Mouse (Mus musculus) forebrain, embryonic 13.5 days (tissue): Measurements from ENCODE around the gene Scaf1. TPM values are rescaled to one million over a fixed set of nuclear protein-coding genes. Genes with fewer than 3 reads are reported as not detected.

Experiments used
- ATAC-seq: fragments of 200-750 bp; cut with Nextera tagmentation; 2 replicates; pipeline ENCODE4 v1.8.0; 2017
- H3K27ac ChIP-seq: fragments of 300-500 bp; sonication (generic); 2 replicates; pipeline ENCODE4 v1.5.1; 2015; ENCODE audit warnings: inconsistent platforms, mild to moderate bottlenecking, moderate library complexity
- H3K27me3 ChIP-seq: fragments of 300-500 bp; sonication (generic); 2 replicates; pipeline ENCODE4 v1.6.1; 2015; ENCODE audit warnings: mild to moderate bottlenecking, inconsistent platforms
- H3K36me3 ChIP-seq: fragments of 300-500 bp; sonication (generic); 2 replicates; pipeline ENCODE4 v1.6.1; 2015; ENCODE audit warnings: mild to moderate bottlenecking, inconsistent platforms; ENCODE audit not compliant: poor library complexity, severe bottlenecking
- H3K4me1 ChIP-seq: fragments of 300-500 bp; sonication (generic); 2 replicates; pipeline ENCODE4 v1.6.1; 2015; ENCODE audit warnings: inconsistent platforms
- H3K4me2 ChIP-seq: fragments of 300-500 bp; sonication (generic); 2 replicates; pipeline ENCODE4 v1.6.1; 2015; ENCODE audit warnings: inconsistent platforms, mild to moderate bottlenecking, moderate library complexity
- H3K4me3 ChIP-seq: fragments of 300-500 bp; sonication (generic); 2 replicates; pipeline ENCODE4 v1.5.1; 2015; ENCODE audit warnings: mild to moderate bottlenecking, inconsistent platforms
- H3K9ac ChIP-seq: fragments of 300-500 bp; sonication (generic); 2 replicates; pipeline ENCODE4 v1.6.1; 2015; ENCODE audit warnings: mild to moderate bottlenecking, inconsistent platforms
- H3K9me3 ChIP-seq: fragments of 300-500 bp; sonication (generic); replicated peaks from 2 replicates; pipeline ENCODE4 v1.6.1; 2016; ENCODE audit warnings: inconsistent platforms
- WGBS: fragments of 180-500 bp; shearing (Covaris S2); methylation state at CpG from one replicate; pipeline ENCODE4 v1.1.7; 2015; 5-methylcytosine and 5-hydroxymethylcytosine counted together
- polyA plus RNA-seq: library from polyadenylated mRNA; unstranded; fragments of >200 nt; fragmentation: Nextera tagmentation; extraction: Ambion mirVana; gene quantifications from 2 replicates; pipeline ENCODE4 v1.2.1, GENCODE M21; 2015

Gene Scaf1
- polyA plus RNA-seq, 1 experiment from 2014 or later: 35.8 TPM

- H3K27ac ChIP-seq: no peak overlapping the region
- ATAC-seq: no peak
- no peak overlapping the region for H3K4me2 ChIP-seq
- no peak overlapping the region for H3K4me3 ChIP-seq
- no peaks in the 10 kb centered on the region for H3K4me1 ChIP-seq
- H3K9ac ChIP-seq: no peak overlapping the region
- WGBS: 97% methylated on average over 29 of the region's 29 CpGs
- H3K36me3 ChIP-seq: peaks cover 98% of the 10 kb centered on the region
- no peaks in the 10 kb centered on the region for H3K27me3 ChIP-seq
- no peaks in the 10 kb centered on the region for H3K9me3 ChIP-seq
These were observed 9.0 kb downstream of the Scaf1 start for GRCm38 (mm10) chr7:45007141-45007540.

DNA sequence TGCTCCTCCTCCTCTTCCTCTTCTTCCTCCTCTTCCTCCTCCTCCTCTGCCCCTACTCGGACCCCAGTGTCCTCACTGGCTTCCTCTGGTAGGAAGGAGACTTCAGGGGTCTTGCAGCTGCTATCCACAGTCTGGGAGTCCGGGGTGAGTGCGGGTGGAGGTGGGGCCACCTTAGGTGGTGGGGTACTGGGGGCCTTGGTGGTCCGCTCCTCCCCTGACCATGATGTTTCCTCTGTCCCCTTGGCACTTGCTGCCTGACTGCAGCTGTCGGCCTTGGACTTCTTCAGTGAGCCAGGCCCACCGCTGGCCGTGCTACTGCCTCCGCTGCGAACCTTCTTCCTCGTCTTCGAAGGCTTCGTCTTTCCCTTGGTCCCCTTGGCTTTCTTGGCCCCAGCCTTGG lies 9.7 kb downstream of the Scaf1 start:
- 97% methylated on average over 12 of the region's 12 CpGs for WGBS
- ATAC-seq: no peak
- no peaks in the 10 kb centered on the region for H3K4me1 ChIP-seq

GRCm38 (mm10) chr7:45005321-45005992 lies 10.7 kb downstream of the Scaf1 start:
- Histone ChIP-seq H3K27ac (no peak overlapping the region), H3K4me1 (peaks cover 2% of the 10 kb centered on the region; the same call in 1 of the 2 replicates), H3K4me3 (no peak overlapping the region), H3K9me3 (no peaks in the 10 kb centered on the region), H3K27me3 (no peaks in the 10 kb centered on the region), H3K9ac (no peak overlapping the region), H3K4me2 (no peak overlapping the region), H3K36me3 (peaks cover 100% of the 10 kb centered on the region)
- 91% methylated on average over 6 of the region's 6 CpGs for WGBS
- no peak for ATAC-seq

More for the DNA sequence above, 9.7 kb downstream of the Scaf1 start:
- H3K4me2 ChIP-seq: no peak overlapping the region
- H3K36me3 ChIP-seq: peaks cover 98% of the 10 kb centered on the region
- H3K4me3 ChIP-seq: no peak overlapping the region
- H3K27me3 ChIP-seq: no peaks in the 10 kb centered on the region
- no peaks in the 10 kb centered on the region for H3K9me3 ChIP-seq
- H3K27ac ChIP-seq: no peak overlapping the region
- no peak overlapping the region for H3K9ac ChIP-seq

GRCm38 (mm10) chr7:45004546-45004945 lies 11.6 kb downstream of the Scaf1 start:
- Histone ChIP-seq H3K27ac (no peak overlapping the region), H3K4me2 (no peak overlapping the region), H3K4me1 (peaks cover 2% of the 10 kb centered on the region), H3K9ac (no peak overlapping the region), H3K4me3 (no peak overlapping the region), H3K36me3 (peaks cover 100% of the 10 kb centered on the region), H3K27me3 (no peaks in the 10 kb centered on the region), H3K9me3 (no peaks in the 10 kb centered on the region)
- 92% methylated on average over 3 of the region's 3 CpGs for WGBS
- ATAC-seq: no peak

DNA sequence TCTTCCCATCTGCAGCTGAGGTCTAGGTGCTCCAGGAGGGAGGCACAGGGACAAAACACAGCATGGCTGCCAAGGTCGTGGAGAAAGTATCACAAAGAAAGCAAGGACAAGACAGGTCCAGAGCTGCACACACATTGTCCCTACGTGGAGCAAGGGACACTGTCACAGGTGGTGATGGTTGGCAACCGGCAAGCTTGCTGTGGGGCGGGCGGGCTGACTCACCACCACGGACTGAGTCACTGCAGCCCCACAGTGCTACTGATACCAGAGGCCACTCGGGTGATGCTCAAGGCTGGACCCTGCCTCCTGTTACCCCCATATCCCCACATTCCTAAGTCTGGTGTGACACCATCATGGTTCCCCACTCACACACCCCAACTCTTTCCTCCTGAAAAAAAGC lies 13.7 kb downstream of the Scaf1 start:
- Histone ChIP-seq H3K36me3 (peaks cover 79% of the 10 kb centered on the region), H3K4me3 (no peak overlapping the region), H3K9ac (no peak overlapping the region), H3K9me3 (no peaks in the 10 kb centered on the region), H3K27ac (no peak overlapping the region), H3K27me3 (no peaks in the 10 kb centered on the region), H3K4me2 (no peak overlapping the region), H3K4me1 (peaks cover 18% of the 10 kb centered on the region)
- no peak for ATAC-seq
- WGBS: 91% methylated on average over 7 of the region's 7 CpGs

DNA sequence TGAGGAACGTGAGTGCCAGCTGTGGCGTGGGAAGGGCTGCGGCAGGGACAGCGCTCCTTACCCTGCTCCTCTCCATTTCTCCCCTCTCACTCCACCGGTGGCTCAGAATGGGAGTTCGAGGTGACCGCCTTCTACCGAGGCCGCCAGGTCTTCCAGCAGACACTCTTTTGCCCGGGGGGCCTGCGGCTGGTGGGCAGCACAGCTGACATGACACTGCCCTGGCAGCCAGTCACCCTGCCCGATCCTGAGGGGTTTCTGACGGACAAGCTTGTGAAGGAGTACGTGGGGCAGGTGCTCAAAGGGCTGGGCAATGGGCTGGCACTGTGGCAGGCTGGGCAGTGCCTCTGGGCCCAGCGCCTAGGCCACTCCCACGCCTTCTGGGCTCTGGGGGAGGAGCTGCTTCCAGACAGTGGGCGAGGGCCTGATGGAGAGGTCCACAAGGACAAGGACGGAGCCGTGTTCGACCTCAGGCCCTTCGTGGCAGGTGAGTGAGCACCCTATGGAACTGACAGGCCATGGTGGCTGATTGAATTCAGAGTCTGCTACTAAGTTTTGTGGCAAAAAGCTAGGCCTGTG lies 15.5 kb downstream of the Scaf1 start:
- Histone ChIP-seq H3K36me3 (peaks cover 62% of the 10 kb centered on the region), H3K9ac (no peak overlapping the region; the same call in 1 of the 2 replicates), H3K4me3 (no peak overlapping the region), H3K27me3 (no peaks in the 10 kb centered on the region), H3K27ac (no peak overlapping the region), H3K4me1 (peaks cover 32% of the 10 kb centered on the region), H3K9me3 (no peaks in the 10 kb centered on the region), H3K4me2 (no peak overlapping the region)
- no peak for ATAC-seq
- 82% methylated on average over 21 of the region's 21 CpGs for WGBS

DNA sequence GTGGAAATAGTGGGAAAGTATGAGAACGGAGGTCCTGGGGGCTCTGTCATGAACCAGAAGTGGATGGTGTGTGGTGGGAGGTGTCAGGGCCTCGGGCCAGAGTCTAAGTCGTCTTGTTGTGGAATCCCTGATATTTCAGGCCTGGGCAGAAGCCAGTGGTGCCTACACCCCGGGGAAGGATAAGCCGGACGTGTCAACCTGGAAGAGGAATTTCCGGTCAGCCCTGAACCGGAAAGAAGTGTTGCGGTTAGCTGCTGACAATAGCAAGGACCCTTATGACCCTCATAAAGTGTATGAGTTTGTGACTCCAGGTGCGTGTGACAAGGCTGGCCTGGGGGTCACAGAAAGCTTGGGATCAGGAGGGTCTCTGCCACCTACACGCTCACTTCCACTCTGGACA lies 16.4 kb downstream of the Scaf1 start:
- H3K9ac ChIP-seq: no peak overlapping the region
- H3K4me1 ChIP-seq: peaks cover 33% of the 10 kb centered on the region
- WGBS: 87% methylated on average over 11 of the region's 11 CpGs
- peaks cover 62% of the 10 kb centered on the region for H3K36me3 ChIP-seq
- no peaks in the 10 kb centered on the region for H3K9me3 ChIP-seq
- no peak overlapping the region for H3K4me3 ChIP-seq
- H3K27ac ChIP-seq: no peak overlapping the region
- ATAC-seq: no peak
- no peaks in the 10 kb centered on the region for H3K27me3 ChIP-seq
- H3K4me2 ChIP-seq: no peak overlapping the region

DNA sequence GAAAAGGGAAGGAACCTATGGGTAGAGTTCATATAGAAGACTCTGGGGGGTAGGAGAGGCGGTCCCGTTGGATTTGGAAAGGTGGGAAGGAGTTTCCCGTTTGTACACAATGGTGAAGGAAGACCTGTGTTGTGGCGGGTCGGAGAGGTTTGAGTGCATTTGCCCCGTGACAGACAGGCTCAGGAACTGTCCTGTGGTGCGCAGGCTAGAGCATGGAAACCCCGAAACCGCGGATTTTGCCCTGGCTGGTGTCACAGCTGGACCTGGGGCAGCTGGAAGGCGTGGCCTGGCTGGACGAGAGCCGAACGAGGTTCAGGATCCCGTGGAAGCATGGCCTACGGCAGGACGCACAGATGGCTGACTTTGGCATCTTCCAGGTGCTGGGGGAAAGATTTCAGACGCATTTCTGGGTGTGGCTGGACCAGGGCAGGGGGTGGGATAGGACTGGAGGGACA lies 17.6 kb downstream of the Scaf1 start, which contains the start of gene Bcl2l12:
TSS of gene Bcl2l12 (minus strand) at position 212 of the 455 bp plus-strand sequence.
- no peak for ATAC-seq
- H3K27me3 ChIP-seq: no peaks in the 10 kb centered on the region
- peak within 1 kb of the TSS; percentile 61 for H3K4me3 ChIP-seq
- peak within 1 kb of the TSS; percentile 87 for H3K4me2 ChIP-seq
- H3K9me3 ChIP-seq: no peaks in the 10 kb centered on the region
- H3K4me1 ChIP-seq: peaks cover 33% of the 10 kb centered on the region
- peak within 1 kb of the TSS; percentile 88 for H3K9ac ChIP-seq
- peaks cover 54% of the 10 kb centered on the region for H3K36me3 ChIP-seq
- 3% methylated on average over 18 of the region's 18 CpGs for WGBS
- peak within 1 kb of the TSS; percentile 67 for H3K27ac ChIP-seq

DNA sequence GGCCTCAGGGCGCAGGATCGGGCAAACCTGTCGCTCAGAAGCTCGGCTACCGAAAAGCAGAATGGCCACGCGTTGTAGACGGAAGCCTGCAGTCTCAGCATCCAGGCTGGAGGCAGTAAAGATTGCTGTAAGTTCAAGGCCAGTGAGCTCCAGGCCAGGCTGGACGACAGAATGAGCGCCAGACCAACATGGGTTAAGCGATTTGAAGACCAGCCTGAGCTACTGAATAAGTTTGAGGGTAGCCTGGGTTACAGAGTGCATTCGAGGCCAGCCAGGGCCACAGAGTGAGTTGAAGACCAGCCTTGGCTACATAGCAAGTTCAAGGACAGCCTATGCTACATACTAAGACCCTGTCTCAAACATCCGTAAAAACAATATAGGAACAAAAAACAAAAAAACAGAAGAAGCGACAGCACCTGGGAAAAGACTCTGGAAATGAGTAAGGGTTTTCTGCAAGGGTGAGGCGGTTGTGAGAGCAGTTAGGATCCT lies 18.2 kb downstream of the Scaf1 start:
- Histone ChIP-seq H3K4me2 (peak overlapping the region; percentile 87), H3K27me3 (no peaks in the 10 kb centered on the region), H3K9me3 (no peaks in the 10 kb centered on the region), H3K4me3 (peak overlapping the region; percentile 61), H3K27ac (peak overlapping the region; percentile 67), H3K36me3 (peaks cover 52% of the 10 kb centered on the region), H3K9ac (peak overlapping the region; percentile 88), H3K4me1 (peaks cover 33% of the 10 kb centered on the region)
- no peak; the same call in 1 of the 2 replicates for ATAC-seq
- WGBS: 5% methylated on average over 15 of the region's 15 CpGs

DNA sequence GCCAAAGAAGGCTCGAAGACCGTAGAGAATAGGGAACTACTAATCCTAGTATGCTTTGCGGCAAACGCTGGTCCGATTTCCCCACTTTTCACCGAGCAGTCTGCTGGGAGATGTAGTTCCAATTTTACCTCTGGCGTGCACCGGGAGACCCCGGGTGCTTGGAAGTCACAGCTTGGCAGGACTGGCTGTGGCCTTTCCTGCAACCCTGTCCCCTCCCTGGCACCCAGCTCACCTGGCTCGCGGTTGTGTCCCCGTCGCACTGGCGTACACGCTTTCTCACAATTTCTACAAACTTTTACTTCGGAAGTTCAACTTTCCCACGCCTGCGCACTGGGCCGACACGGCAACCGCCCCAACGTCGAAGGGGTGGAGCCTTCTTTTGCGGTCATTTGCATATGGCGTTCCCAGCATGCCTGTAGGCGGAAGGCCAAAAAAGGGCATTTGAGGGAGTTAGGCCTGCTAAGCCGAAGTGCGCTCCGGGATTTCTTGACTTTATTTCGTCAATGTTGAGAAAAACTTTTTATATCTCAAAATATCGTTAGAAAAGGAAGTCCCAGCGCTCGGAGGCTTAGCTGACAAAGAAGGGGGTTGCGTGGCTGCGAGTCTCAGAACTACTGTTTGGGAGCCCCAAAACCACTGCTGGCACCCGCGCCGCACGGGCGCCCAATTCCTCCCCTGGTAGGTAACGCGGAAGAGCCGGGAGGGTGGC lies 18.8 kb downstream of the Scaf1 start, which contains the start of gene Irf3:
TSS of gene Irf3 (plus strand) at position 418 of the 709 bp plus-strand sequence.
- peak; percentile 94 for ATAC-seq
- Histone ChIP-seq H3K27ac (peak within 1 kb of the TSS; percentile 67), H3K9me3 (no peaks in the 10 kb centered on the region), H3K36me3 (peaks cover 52% of the 10 kb centered on the region), H3K27me3 (no peaks in the 10 kb centered on the region), H3K4me2 (peak within 1 kb of the TSS; percentile 87), H3K4me1 (peaks cover 33% of the 10 kb centered on the region), H3K4me3 (peak within 1 kb of the TSS; percentile 61), H3K9ac (peak within 1 kb of the TSS; percentile 88)
- WGBS: under 1% methylated on average over 43 of the region's 43 CpGs

- Histone ChIP-seq H3K4me2 (peak overlapping the region; percentile 87), H3K4me3 (peak overlapping the region; percentile 61), H3K27me3 (no peaks in the 10 kb centered on the region), H3K9me3 (no peaks in the 10 kb centered on the region), H3K27ac (peak overlapping the region; percentile 20; the same call in 1 of the 2 replicates), H3K4me1 (peaks cover 33% of the 10 kb centered on the region), H3K9ac (peak overlapping the region; percentile 88), H3K36me3 (peaks cover 52% of the 10 kb centered on the region)
- 15% methylated on average over 10 of the region's 10 CpGs for WGBS
- ATAC-seq: no peak
These were observed 19.5 kb downstream of the Scaf1 start for GRCm38 (mm10) chr7:44996672-44997071.
